Mouse (Mus musculus): ENCODE measurements around the gene Kcnq5.
A peak's percentile ranks its signal among the peaks of the same experiment; 100 is the strongest.
"Not testable (repeated sequence)": the region's sequence is repeated elsewhere in the genome, so short reads cannot be mapped to it uniquely, and the experiment has no call there.

Kcnq5 gene

GRCm38 (mm10) chr1:21469311-21469710 lies 492.4 kb downstream of the Kcnq5 start:
- DNase-seq (ENCODE audit: low spot score) = no peak

GRCm38 (mm10) chr1:21466431-21466830 lies 495.3 kb downstream of the Kcnq5 start:
- DNase-seq (ENCODE audit: low spot score) = no peak

DNA sequence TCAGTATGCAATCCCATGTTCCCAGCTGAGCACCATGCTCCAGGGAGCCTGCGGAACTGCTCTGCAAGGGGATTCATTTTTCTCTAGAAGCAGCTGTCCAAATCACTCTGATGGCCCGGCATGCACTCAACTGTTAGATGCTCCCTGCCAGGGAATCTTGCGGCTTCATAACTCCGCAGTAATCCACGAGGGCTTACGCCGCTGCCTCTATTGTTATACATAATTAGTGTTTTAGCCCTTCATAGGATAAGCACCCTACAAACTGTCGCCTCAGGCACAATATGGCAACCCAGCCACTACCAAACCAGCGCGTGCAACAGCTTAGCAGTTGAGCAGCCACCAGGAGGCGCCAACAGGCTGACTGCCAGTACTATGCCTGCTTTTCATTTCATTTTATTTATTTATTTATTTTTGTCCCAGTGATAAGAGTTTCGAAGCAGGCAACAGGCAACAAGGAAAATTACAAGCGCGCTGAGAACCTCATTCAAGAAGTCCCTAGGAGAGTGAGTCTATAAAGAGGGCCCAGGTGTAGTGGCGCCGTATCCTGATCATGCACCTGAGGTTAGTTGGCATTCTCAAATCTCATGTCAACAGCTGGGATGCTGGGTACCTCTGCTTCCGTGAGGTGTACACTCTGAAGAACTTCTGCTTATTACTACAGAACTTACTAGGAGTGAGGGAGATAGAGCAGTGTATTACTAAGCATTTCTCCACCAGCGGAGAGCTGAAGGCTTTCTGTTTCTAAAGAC lies 500.6 kb downstream of the Kcnq5 start:
- peak; percentile 87 for DNase-seq (ENCODE audit: low spot score)

DNA sequence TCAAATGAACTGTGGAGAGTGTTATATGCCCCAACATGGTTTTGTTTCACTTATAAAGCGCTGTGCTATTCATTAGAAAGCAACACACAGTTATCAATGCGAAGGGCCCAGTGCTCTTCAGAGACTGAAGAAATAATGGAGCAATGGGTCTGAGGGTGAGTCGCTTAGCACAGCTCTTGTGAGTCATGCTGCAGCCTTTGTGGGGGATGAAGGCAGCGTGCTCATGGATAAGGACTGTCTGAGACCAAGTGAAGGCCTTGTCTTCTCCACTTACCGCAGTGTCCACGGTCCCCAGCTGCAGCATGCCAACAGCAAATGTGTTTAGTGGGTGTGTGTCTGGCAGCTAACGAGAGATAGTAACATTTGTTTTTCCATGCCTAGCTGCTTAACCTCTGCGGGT lies 503.2 kb downstream of the Kcnq5 start:
- no peak for DNase-seq (ENCODE audit: low spot score)

DNA sequence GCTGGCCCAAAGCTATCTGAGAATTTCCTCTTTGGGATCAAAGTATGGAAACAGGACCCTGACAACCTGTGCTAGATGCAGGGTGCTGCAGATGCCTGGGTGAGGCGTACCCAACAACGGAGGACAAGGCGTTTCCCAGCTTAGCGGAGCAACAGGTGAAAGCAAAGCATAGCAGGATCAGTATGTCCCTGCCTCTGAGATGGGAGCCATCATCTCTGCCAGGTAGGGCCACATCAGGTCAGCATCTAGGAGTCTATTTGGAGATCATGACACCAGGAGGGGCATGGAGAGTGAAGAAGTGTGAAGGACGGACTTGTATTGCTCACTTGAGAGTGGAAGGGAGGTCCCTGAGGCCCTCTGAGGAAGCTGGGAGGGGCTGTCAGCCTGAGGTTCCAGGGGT lies 505.8 kb downstream of the Kcnq5 start:
- DNase-seq (ENCODE audit: low spot score) = no peak

GRCm38 (mm10) chr1:21448227-21448626 lies 513.5 kb downstream of the Kcnq5 start:
- DNase-seq (ENCODE audit: low spot score) = no peak

- DNase-seq (ENCODE audit: low spot score) = no peak
Measured at GRCm38 (mm10) chr1:21436753-21437152, 525.0 kb downstream of the Kcnq5 start.

GRCm38 (mm10) chr1:21434853-21435252 lies 526.9 kb downstream of the Kcnq5 start:
- no peak for DNase-seq (ENCODE audit: low spot score)

GRCm38 (mm10) chr1:21431666-21432065 lies 530.1 kb downstream of the Kcnq5 start:
- DNase-seq (ENCODE audit: low spot score) = no peak

- no peak for DNase-seq (ENCODE audit: low spot score)
Measured at GRCm38 (mm10) chr1:21428079-21428478, 533.7 kb downstream of the Kcnq5 start.

DNA sequence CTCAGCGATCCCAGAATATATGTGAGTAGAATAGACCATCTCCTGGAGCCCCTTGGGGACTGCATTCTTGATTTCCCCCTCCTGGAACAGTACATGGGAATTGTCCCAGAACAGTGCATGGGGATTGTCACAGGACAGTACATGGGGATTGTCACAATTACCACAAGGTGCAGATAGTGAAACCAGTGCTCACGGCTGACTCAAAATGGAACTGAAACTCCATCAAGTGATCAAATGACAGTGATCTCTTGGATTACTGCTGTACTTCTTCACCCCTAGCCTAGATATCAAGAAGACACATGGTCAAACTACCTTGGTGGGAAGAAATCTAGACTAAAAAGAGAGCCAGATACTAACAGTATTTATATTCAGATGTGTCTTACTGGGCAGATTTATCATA lies 536.1 kb downstream of the Kcnq5 start:
- DNase-seq (ENCODE audit: low spot score) = no peak

DNA sequence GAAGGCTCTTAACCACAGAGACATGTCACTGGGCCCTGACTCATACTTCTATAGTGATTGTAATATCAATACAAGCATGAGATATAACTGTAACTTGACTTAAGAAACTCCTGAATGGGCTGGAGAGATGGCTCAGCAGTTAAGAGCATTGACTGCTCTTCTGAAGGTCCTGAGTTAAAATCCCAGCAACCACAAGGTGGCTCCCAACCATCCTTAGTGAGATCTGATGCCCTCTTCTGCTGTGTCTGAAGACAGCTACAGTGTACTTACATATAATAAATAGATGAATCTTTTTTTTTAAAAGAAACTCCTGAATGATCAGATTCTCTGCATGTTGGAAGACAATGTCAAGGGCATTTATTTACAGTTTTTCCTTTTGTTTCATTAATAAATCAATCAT lies 542.4 kb downstream of the Kcnq5 start:
- DNase-seq (ENCODE audit: low spot score) = no peak

- DNase-seq (ENCODE audit: low spot score) = no peak
Measured at GRCm38 (mm10) chr1:21412197-21412555, 549.6 kb downstream of the Kcnq5 start.

GRCm38 (mm10) chr1:21411331-21412196 lies 550.2 kb downstream of the Kcnq5 start:
- peak; percentile 46 for DNase-seq (ENCODE audit: low spot score)

DNA sequence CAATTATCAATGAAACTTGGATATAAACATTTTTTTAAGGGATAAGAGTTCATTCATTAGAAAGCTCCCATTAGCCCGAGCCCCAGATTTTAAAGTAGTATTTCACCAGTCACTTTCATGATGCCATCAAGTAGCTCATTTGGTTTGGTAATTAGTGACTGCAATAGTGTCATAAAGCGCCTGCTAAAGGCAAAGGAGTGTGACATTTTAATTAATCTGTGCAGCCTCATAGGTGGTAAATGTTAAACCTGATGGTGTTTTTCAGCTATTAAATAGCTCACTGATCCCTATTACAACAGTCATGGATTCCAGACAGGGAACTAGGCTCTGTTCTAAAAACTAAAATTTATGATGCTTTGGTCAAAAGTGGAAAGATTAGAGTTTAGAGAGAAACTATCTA lies 554.5 kb downstream of the Kcnq5 start:
- DNase-seq (ENCODE audit: low spot score) = no peak

- DNase-seq (ENCODE audit: low spot score) = no peak
Measured at GRCm38 (mm10) chr1:21402804-21403203, 558.9 kb downstream of the Kcnq5 start.

- no peak for DNase-seq (ENCODE audit: low spot score)
Measured at GRCm38 (mm10) chr1:21391138-21391671, 570.5 kb downstream of the Kcnq5 start.

- DNase-seq (ENCODE audit: low spot score) = no peak
Measured at GRCm38 (mm10) chr1:21383256-21383655, 578.5 kb downstream of the Kcnq5 start, which contains the start of gene Khdc1b. Gene Khdc1b (plus strand): TSS chr1:21383556.

DNA sequence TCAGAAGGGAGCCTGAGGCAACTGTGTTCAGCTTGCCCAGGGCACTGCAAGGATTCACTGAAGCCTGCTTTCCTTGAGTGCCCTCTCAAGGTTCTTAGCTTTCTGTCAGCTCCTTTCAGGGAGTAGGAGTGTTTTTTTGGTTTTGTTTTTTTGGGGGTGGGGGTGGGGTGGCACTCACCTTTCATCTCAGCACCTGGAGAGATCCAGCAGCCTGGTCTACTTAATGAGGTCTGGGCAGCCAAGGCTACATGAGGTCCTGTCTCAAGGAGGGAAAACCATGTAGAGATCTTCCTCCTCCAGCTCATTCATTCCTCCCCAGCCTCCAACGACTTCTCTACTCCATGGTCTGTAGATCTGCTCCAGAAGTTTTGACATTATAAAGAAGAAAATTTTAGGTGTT lies 593.7 kb downstream of the Kcnq5 start, which contains the start of gene Khdc1c:
Gene Khdc1c, plus strand, starts transcription at position 301 of the 400 bp plus-strand sequence.
- DNase-seq (ENCODE audit: low spot score) = not testable (repeated sequence)

- DNase-seq (ENCODE audit: low spot score) = no peak
Measured at GRCm38 (mm10) chr1:21349341-21349740, 612.4 kb downstream of the Kcnq5 start, which contains the start of gene Khdc1a. Gene Khdc1a (plus strand): TSS chr1:21349641.

Data from testis, postnatal 10 days (tissue).